Mouse (Mus musculus) spleen, adult 2 months (tissue): Measurements from ENCODE around the gene Rpusd1.

ENCODE experiments used
- CTCF ChIP-seq: fragments of 200-500 bp; IDR thresholded peaks from 2 replicates; pipeline ENCODE4 v1.5.1; 2011; ENCODE audit warnings: mild to moderate bottlenecking, inconsistent platforms; ENCODE audit not compliant: insufficient read depth, insufficient read length, insufficient replicate concordance; ENCODE audit errors: extremely low read depth
- POLR2A ChIP-seq: fragments of 200-500 bp; IDR thresholded peaks from 2 replicates; pipeline ENCODE4 v1.6.1; 2011; ENCODE audit warnings: low read depth, low read length, inconsistent platforms

- TF ChIP-seq CTCF = no peak
- TF ChIP-seq POLR2A = no peak
These were observed 3.6 kb upstream of the Rpusd1 start for GRCm38 (mm10) chr17:25723919-25724318.
